Mouse (Mus musculus): ENCODE measurements around the gene Ccs. TPM values are rescaled to one million over a fixed set of nuclear protein-coding genes. Genes with fewer than 3 reads are reported as not detected.
A peak's percentile ranks its signal among the peaks of the same experiment; 100 is the strongest.

Gene Ccs
- polyA plus RNA-seq, 1 experiment from 2014 or later = 36.5 TPM

DNA sequence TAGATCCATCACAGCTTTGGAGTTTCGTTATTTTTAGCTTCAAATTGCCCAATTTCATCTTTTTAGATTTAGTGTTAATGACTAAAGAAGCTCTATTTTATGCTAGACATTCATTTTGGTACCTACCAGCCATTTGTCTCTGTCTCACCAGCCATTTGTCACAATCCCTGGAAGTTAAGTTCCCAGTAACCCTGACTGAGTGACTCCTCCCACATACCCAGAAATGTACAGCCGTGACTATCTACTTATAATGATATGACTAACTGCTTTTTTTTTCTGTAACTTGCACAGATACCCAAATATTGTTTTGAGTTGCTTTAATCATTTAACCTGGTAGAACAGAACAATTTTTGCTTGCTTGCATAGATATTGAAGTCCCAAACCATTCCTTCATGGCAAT, 6.7 kb upstream of the Ccs start:
- Histone ChIP-seq H3K27me3 (ENCODE audit: control insufficient read depth, insufficient read depth, low read length) (peaks cover 6% of the 10 kb centered on the region), H3K4me1 (ENCODE audit: control insufficient read depth, insufficient read depth, low read length) (no peaks in the 10 kb centered on the region), H3K4me3 (replicated peaks; ENCODE audit: low read depth, low read length) (no peak overlapping the region), H3K9me3 (ENCODE audit: control insufficient read depth, low read length) (no peaks in the 10 kb centered on the region), H3K27ac (replicated peaks; ENCODE audit: low read depth, low read length) (no peak overlapping the region), H3K4me2 (ENCODE audit: low read length) (no peak overlapping the region), H3K9ac (replicated peaks; ENCODE audit: low read length) (no peak overlapping the region), H3K36me3 (ENCODE audit: control insufficient read depth, insufficient read depth, low read length) (no peaks in the 10 kb centered on the region)
- DNase-seq (no peak), ATAC-seq (ENCODE audit: low FRiP score, low TSS enrichment) (no peak)
- 79% methylated on average over 2 of the region's 2 CpGs for WGBS

DNA sequence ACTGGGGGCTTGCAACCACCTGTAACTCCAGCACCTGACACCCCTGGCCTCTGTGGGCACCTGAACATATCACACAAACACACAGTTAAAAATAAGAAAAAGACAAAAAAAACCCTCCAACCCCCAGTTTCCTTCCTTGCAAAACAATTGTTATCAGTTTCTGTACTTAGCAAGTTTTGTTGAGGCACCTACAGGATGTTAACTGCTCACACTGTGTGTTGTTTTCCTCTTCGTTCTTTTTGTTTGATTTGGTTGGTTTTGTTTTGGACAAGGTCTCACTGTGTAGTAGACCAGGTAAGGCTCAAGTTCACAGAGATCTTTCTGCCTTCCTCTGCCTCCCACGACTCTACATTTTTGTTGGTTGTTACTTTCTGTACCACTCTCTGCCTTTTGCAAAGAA, 3.5 kb upstream of the Ccs start:
- Histone ChIP-seq H3K36me3 (ENCODE audit: control insufficient read depth, insufficient read depth, low read length) (no peaks in the 10 kb centered on the region), H3K9ac (replicated peaks; ENCODE audit: low read length) (no peak overlapping the region), H3K4me3 (replicated peaks; ENCODE audit: low read depth, low read length) (no peak overlapping the region), H3K9me3 (ENCODE audit: control insufficient read depth, low read length) (no peaks in the 10 kb centered on the region), H3K4me2 (ENCODE audit: low read length) (no peak overlapping the region), H3K27me3 (ENCODE audit: control insufficient read depth, insufficient read depth, low read length) (peaks cover 16% of the 10 kb centered on the region), H3K4me1 (ENCODE audit: control insufficient read depth, insufficient read depth, low read length) (peaks cover 15% of the 10 kb centered on the region), H3K27ac (replicated peaks; ENCODE audit: low read depth, low read length) (no peak overlapping the region)
- DNase-seq (no peak), ATAC-seq (ENCODE audit: low FRiP score, low TSS enrichment) (no peak)
- WGBS = 71% methylated on average over 2 of the region's 2 CpGs

DNA sequence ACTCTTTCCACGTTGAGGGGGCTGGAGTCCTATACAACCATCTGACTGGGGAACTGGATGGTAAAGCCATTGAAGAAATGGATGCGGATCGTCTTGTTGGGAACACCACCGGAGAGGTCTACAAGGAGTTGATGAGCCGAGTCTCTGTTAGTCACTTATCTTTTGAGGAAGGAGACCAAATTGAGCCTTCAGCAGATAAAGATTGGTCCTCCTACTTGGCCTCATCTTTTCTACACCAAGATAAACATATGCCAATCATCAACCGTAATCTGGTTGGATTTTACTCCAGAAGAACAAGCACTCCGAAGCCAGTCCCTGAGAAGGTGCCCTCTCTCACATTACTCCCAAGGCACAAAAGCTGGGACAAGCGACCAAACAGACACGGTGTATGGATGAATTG, 1.7 kb upstream of the Ccs start:
- H3K4me2 ChIP-seq (ENCODE audit: low read length) = no peak overlapping the region
- no peak overlapping the region for H3K27ac ChIP-seq (replicated peaks; ENCODE audit: low read depth, low read length)
- no peak for ATAC-seq (ENCODE audit: low FRiP score, low TSS enrichment)
- peaks cover 15% of the 10 kb centered on the region for H3K4me1 ChIP-seq (ENCODE audit: control insufficient read depth, insufficient read depth, low read length)
- no peaks in the 10 kb centered on the region for H3K9me3 ChIP-seq (ENCODE audit: control insufficient read depth, low read length)
- no peak for DNase-seq
- no peak overlapping the region for H3K9ac ChIP-seq (replicated peaks; ENCODE audit: low read length)
- no peak overlapping the region for H3K4me3 ChIP-seq (replicated peaks; ENCODE audit: low read depth, low read length)
- H3K36me3 ChIP-seq (ENCODE audit: control insufficient read depth, insufficient read depth, low read length) = no peaks in the 10 kb centered on the region
- peaks cover 16% of the 10 kb centered on the region for H3K27me3 ChIP-seq (ENCODE audit: control insufficient read depth, insufficient read depth, low read length)
- 85% methylated on average over 9 of the region's 9 CpGs for WGBS

GRCm38 (mm10) chr19:4838526-4839140, 499 bp downstream of the Ccs start:
- no peak for DNase-seq
- peak; percentile 17; the same call in 1 of the 2 replicates for ATAC-seq (ENCODE audit: low FRiP score, low TSS enrichment)
- no peak overlapping the region for H3K27ac ChIP-seq (replicated peaks; ENCODE audit: low read depth, low read length)
- H3K4me2 ChIP-seq (ENCODE audit: low read length) = peak overlapping the region; percentile 98
- peak overlapping the region; percentile 41 for H3K9ac ChIP-seq (replicated peaks; ENCODE audit: low read length)
- H3K4me1 ChIP-seq (ENCODE audit: control insufficient read depth, insufficient read depth, low read length) = peaks cover 15% of the 10 kb centered on the region
- peaks cover 16% of the 10 kb centered on the region for H3K27me3 ChIP-seq (ENCODE audit: control insufficient read depth, insufficient read depth, low read length)
- peak overlapping the region; percentile 58 for H3K4me3 ChIP-seq (replicated peaks; ENCODE audit: low read depth, low read length)
- 33% methylated on average over 10 of the region's 10 CpGs for WGBS
- H3K9me3 ChIP-seq (ENCODE audit: control insufficient read depth, low read length) = no peaks in the 10 kb centered on the region
- no peaks in the 10 kb centered on the region for H3K36me3 ChIP-seq (ENCODE audit: control insufficient read depth, insufficient read depth, low read length)

GRCm38 (mm10) chr19:4837049-4837448, 2.1 kb downstream of the Ccs start:
- Histone ChIP-seq H3K27me3 (ENCODE audit: control insufficient read depth, insufficient read depth, low read length) (peaks cover 16% of the 10 kb centered on the region), H3K27ac (replicated peaks; ENCODE audit: low read depth, low read length) (no peak overlapping the region), H3K4me3 (replicated peaks; ENCODE audit: low read depth, low read length) (no peak overlapping the region), H3K9ac (replicated peaks; ENCODE audit: low read length) (no peak overlapping the region), H3K4me1 (ENCODE audit: control insufficient read depth, insufficient read depth, low read length) (peaks cover 15% of the 10 kb centered on the region), H3K36me3 (ENCODE audit: control insufficient read depth, insufficient read depth, low read length) (peaks cover 5% of the 10 kb centered on the region; the same call in 1 of the 2 replicates), H3K9me3 (ENCODE audit: control insufficient read depth, low read length) (no peaks in the 10 kb centered on the region), H3K4me2 (ENCODE audit: low read length) (no peak overlapping the region)
- DNase-seq (no peak), ATAC-seq (ENCODE audit: low FRiP score, low TSS enrichment) (no peak)
- 93% methylated on average over 6 of the region's 6 CpGs for WGBS

DNA sequence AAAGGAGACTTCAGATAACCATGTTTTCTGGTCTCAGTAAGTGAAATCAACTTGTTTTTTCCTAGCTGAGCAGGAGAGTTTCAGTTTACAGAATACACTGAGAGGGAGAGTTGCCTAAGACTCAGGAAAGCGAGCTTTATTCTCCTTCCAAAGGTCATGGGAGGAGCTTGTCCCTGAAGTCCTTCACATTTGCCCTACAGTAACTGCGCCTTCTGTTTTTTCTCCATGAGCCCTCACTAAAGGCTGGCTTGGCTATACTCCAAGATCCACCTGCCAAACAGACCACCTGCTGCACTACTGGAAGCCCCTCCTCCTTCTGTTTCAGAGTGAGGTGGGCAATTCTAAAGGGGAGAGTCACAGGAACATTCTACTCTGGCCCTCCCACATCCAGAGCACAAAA, 3.0 kb downstream of the Ccs start:
- Histone ChIP-seq H3K4me1 (ENCODE audit: control insufficient read depth, insufficient read depth, low read length) (peaks cover 15% of the 10 kb centered on the region), H3K27ac (replicated peaks; ENCODE audit: low read depth, low read length) (no peak overlapping the region), H3K4me2 (ENCODE audit: low read length) (no peak overlapping the region), H3K4me3 (replicated peaks; ENCODE audit: low read depth, low read length) (no peak overlapping the region), H3K36me3 (ENCODE audit: control insufficient read depth, insufficient read depth, low read length) (peaks cover 5% of the 10 kb centered on the region; the same call in 1 of the 2 replicates), H3K9me3 (ENCODE audit: control insufficient read depth, low read length) (no peaks in the 10 kb centered on the region), H3K9ac (replicated peaks; ENCODE audit: low read length) (no peak overlapping the region), H3K27me3 (ENCODE audit: control insufficient read depth, insufficient read depth, low read length) (peaks cover 13% of the 10 kb centered on the region)
- 81% methylated on average over 2 of the region's 2 CpGs for WGBS
- ATAC-seq (ENCODE audit: low FRiP score, low TSS enrichment) (no peak), DNase-seq (no peak)

- 91% methylated on average over 8 of the region's 8 CpGs for WGBS
- Histone ChIP-seq H3K9me3 (ENCODE audit: control insufficient read depth, low read length) (no peaks in the 10 kb centered on the region), H3K27me3 (ENCODE audit: control insufficient read depth, insufficient read depth, low read length) (no peaks in the 10 kb centered on the region), H3K4me1 (ENCODE audit: control insufficient read depth, insufficient read depth, low read length) (peaks cover 10% of the 10 kb centered on the region), H3K27ac (replicated peaks; ENCODE audit: low read depth, low read length) (no peak overlapping the region), H3K9ac (replicated peaks; ENCODE audit: low read length) (no peak overlapping the region), H3K4me2 (ENCODE audit: low read length) (no peak overlapping the region), H3K4me3 (replicated peaks; ENCODE audit: low read depth, low read length) (no peak overlapping the region), H3K36me3 (ENCODE audit: control insufficient read depth, insufficient read depth, low read length) (peaks cover 5% of the 10 kb centered on the region)
- DNase-seq (no peak), ATAC-seq (ENCODE audit: low FRiP score, low TSS enrichment) (no peak)
Measured at GRCm38 (mm10) chr19:4833977-4834376, 5.2 kb downstream of the Ccs start.

DNA sequence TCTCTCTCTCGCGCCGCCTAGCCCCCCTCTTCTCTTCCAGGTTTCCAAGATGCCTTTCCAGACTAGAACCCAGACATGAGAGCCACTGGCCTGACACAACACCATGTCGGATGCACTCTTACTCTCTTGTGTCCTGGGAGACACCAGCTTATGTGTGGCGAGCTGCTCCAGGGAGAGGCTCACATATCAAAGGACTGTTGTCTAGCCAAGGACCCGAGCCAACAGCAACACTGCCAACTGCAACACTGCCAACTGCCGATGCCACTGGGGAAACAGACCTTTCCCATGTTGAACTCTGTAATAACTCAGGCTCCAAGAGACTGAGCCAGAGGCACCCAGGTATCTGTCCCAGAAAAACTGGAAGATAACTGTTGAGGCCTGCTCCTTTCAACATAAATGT, 10.0 kb downstream of the Ccs start:
- H3K9ac ChIP-seq (replicated peaks; ENCODE audit: low read length) = no peak overlapping the region
- H3K9me3 ChIP-seq (ENCODE audit: control insufficient read depth, low read length) = no peaks in the 10 kb centered on the region
- no peak overlapping the region for H3K27ac ChIP-seq (replicated peaks; ENCODE audit: low read depth, low read length)
- no peaks in the 10 kb centered on the region for H3K27me3 ChIP-seq (ENCODE audit: control insufficient read depth, insufficient read depth, low read length)
- ATAC-seq (ENCODE audit: low FRiP score, low TSS enrichment) = no peak
- no peaks in the 10 kb centered on the region for H3K4me1 ChIP-seq (ENCODE audit: control insufficient read depth, insufficient read depth, low read length)
- DNase-seq = peak; percentile 24
- H3K36me3 ChIP-seq (ENCODE audit: control insufficient read depth, insufficient read depth, low read length) = peaks cover 26% of the 10 kb centered on the region
- WGBS = 65% methylated on average over 7 of the region's 7 CpGs
- H3K4me2 ChIP-seq (ENCODE audit: low read length) = no peak overlapping the region
- no peak overlapping the region for H3K4me3 ChIP-seq (replicated peaks; ENCODE audit: low read depth, low read length)

DNA sequence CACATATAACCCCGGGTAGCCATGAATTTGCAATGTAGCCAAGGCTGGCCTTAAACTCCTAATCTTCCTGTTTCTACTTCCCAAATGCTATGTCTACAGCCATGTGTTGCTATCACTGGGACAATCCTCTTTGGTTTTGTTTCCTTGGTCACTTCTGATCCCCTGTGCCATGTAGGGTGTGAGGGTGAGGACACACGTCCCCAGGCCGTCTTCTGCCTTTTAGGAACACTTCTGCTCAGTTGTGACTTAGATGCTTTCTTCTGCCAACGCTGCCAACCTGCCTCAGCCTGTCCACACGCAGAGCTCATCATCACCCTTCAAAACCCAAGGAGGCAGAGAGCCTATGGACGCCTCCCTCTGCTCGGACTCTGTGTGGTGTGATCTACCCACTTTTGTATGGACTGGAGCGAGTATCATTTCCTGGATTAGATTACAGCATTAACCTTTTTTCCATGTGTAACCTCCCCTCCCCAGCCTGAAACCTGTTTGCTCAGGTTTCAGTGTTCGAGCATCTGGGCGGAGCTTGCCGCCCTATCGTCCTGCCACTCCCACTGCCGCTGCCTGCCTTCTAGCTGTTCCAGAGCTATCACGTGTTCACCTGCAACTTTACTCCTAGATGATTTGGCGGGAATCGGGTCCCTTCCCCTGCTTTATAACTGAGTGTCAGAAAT, 10.6 kb downstream of the Ccs start:
- Histone ChIP-seq H3K4me1 (ENCODE audit: control insufficient read depth, insufficient read depth, low read length) (no peaks in the 10 kb centered on the region), H3K9me3 (ENCODE audit: control insufficient read depth, low read length) (no peaks in the 10 kb centered on the region), H3K27me3 (ENCODE audit: control insufficient read depth, insufficient read depth, low read length) (no peaks in the 10 kb centered on the region), H3K4me2 (ENCODE audit: low read length) (no peak overlapping the region), H3K36me3 (ENCODE audit: control insufficient read depth, insufficient read depth, low read length) (peaks cover 26% of the 10 kb centered on the region), H3K4me3 (replicated peaks; ENCODE audit: low read depth, low read length) (no peak overlapping the region), H3K27ac (replicated peaks; ENCODE audit: low read depth, low read length) (no peak overlapping the region), H3K9ac (replicated peaks; ENCODE audit: low read length) (no peak overlapping the region)
- ATAC-seq (ENCODE audit: low FRiP score, low TSS enrichment) = no peak
- 64% methylated on average over 16 of the region's 16 CpGs for WGBS
- DNase-seq = no peak
